Mouse (Mus musculus): Measurements from ENCODE around the gene Chrna4. TPM values are rescaled to one million over a fixed set of nuclear protein-coding genes. Genes with fewer than 3 reads are reported as not detected.
A peak's percentile ranks its signal among the peaks of the same experiment; 100 is the strongest.

Gene Chrna4
- total RNA-seq (2017) = not detected in 2 replicates

GRCm38 (mm10) chr2:181043437-181043836 is at the start of gene Chrna4:
Chrna4 (minus strand) TSS chr2:181043546.
- ATAC-seq (ENCODE audit: extremely low read depth, insufficient number of reproducible peaks, low FRiP score, poor library complexity, severe bottlenecking) = no peak

- peak; percentile 74; the same call in 1 of the 2 replicates for ATAC-seq (ENCODE audit: extremely low read depth, insufficient number of reproducible peaks, low FRiP score, poor library complexity, severe bottlenecking)
Measured at GRCm38 (mm10) chr2:181090123-181090522, 46.8 kb upstream of the Chrna4 start.

DNA sequence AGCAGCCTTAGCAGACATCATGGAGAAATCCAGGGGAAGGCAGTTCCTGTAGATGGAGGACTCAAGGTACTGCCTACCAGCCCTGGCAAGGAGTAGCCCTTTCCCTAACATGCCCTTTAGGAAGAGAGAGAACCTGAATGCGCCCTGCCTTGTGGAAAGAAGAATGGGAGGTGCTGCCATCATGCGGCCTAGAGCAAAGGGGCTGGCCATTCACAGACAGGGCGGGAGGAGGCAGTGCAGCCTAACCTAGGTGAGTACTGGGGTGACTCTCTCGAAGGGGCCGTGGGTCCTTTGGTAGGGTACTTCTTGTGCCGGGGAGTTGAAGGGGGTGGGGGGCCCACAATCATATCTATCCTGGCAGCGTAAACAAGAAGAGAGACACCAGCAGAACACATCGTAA is 41.7 kb upstream of the Chrna4 start:
- ATAC-seq (ENCODE audit: extremely low read depth, insufficient number of reproducible peaks, low FRiP score, poor library complexity, severe bottlenecking) = no peak

DNA sequence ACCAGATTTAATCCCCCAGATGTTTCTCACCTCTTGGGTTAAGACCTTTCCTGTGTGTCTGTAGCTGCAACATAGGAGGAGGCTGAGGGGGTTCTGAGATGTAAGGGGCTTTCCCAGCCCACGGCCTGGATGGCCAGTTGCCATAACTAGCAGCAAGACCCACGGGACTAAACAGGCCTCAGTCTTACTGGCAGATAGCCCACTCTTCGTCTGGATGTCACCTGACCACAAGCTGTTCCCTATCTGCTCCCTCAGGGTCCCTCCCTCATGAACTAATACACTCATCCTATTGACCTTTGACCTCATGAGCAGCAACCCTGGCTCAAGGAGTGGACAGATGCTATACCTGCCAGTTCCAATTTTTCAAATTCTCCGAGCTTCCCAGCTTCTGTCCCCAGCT is 40.6 kb upstream of the Chrna4 start:
- no peak for ATAC-seq (ENCODE audit: extremely low read depth, insufficient number of reproducible peaks, low FRiP score, poor library complexity, severe bottlenecking)

DNA sequence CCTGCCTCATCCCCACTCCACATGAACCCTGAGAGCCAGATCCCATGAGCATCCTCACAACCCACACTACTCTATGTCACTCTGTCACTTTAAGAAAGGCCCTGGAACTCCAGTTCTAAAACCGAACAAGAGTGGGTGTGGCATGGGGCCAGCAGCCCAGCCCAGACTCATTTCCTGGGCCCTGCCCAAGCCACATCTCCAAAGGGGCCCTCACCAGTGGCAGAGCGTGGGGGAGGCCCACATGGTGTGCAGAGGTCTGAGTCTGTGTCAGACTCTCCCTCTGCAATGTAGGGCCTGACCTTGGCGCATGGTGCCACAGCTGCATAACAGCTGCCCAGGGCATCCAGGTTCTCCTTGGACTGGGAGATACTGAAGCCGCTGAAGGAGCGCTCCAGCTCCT is 37.5 kb upstream of the Chrna4 start:
- no peak for ATAC-seq (ENCODE audit: extremely low read depth, insufficient number of reproducible peaks, low FRiP score, poor library complexity, severe bottlenecking)

DNA sequence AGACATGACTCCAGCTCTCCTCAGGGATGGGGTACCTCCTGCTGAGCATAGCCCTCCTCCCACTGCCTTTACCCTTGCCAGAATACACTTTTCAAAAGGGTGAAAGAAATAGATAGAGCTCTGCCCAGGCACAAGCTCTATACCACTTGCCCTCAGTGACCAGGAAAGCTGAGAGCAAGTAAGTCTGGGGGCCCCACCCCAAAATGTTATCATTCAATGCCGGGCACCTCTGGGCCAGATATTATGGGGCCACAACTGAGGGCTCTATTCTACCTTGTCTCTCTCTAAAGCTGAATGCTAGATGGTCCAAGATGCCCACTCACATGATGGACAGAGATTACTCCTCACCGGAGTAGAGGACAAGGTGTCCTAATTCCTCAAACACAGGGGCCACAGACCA is 36.2 kb upstream of the Chrna4 start:
- ATAC-seq (ENCODE audit: extremely low read depth, insufficient number of reproducible peaks, low FRiP score, poor library complexity, severe bottlenecking) = no peak

- no peak for ATAC-seq (ENCODE audit: extremely low read depth, insufficient number of reproducible peaks, low FRiP score, poor library complexity, severe bottlenecking)
Measured at GRCm38 (mm10) chr2:181078908-181079307, 35.6 kb upstream of the Chrna4 start.

DNA sequence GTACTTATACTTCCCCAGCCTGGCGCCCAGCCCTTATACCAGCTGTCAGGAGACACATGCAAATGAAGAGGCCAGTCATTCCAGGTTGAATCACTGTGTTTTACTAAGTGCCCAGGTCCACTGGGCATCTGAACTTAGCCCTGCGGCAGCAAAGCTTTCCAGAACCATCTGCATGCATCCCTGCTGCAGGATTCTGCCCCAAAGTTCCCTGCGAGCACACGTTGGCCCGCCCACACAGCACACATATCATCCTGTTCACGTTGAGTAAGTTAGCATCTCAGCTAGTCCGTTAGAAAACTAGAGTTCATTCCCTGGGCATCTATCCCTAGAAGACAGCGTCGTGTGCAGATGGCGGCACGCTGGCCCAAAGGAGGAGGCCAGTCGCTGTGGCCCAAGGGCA is 32.2 kb upstream of the Chrna4 start:
- no peak for ATAC-seq (ENCODE audit: extremely low read depth, insufficient number of reproducible peaks, low FRiP score, poor library complexity, severe bottlenecking)

GRCm38 (mm10) chr2:181072403-181072714 is 29.0 kb upstream of the Chrna4 start:
- ATAC-seq (ENCODE audit: extremely low read depth, insufficient number of reproducible peaks, low FRiP score, poor library complexity, severe bottlenecking) = no peak

DNA sequence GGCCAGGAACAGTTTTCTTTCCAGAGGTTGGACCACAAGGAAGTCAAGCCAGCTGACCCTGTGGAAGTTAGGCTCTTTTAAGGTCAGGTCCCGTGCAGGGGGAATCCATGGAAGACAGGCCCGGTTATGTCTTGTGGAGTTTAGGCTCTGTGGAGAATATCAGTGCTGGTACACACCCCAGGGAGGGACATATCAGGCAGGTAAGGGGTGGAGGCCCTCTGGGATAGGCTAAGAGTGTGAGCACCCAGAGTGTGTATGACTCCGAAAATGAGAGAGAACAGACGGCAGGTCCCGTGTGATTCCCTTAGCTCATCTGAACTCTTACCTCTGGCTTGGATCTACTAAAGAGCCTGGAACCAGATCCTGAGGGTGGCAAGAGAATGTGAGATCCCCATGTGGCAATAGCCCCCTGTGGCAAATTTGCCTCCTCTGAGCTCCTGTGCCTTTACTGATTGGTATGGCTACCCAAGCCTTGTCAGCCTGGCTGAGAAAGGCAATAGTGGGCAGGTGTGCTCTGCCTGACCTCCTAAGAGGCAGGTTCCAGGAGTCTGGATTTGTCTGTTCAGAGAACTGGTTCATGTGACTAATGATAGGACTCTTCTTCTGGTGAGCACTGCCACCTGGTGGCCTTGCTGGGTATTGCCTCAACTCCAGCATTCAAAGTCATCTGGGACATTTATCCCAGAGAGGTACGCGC is 28.5 kb upstream of the Chrna4 start:
- ATAC-seq (ENCODE audit: extremely low read depth, insufficient number of reproducible peaks, low FRiP score, poor library complexity, severe bottlenecking) = peak; percentile 79

GRCm38 (mm10) chr2:181070136-181070535 is 26.8 kb upstream of the Chrna4 start:
- no peak for ATAC-seq (ENCODE audit: extremely low read depth, insufficient number of reproducible peaks, low FRiP score, poor library complexity, severe bottlenecking)

DNA sequence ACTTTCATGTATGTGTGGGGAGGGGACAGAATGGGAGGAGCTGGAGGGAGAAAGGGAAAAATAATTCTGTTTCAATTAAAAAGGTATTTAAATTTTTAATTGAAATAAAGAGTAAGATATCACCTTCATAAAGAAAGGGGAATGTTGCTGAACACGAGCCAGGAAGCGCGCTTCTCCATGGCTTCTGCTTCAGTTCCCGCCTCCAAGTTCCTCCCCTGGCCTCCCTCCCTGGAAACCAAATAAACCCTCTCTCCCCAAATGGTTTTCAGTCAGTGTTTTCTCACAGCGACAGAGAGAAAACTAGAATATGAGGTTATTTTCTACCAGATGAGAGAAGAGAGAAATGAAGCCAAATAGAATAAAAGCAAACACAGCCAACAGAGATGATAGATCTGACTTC is 25.2 kb upstream of the Chrna4 start:
- no peak for ATAC-seq (ENCODE audit: extremely low read depth, insufficient number of reproducible peaks, low FRiP score, poor library complexity, severe bottlenecking)

GRCm38 (mm10) chr2:181065827-181066226 is 22.5 kb upstream of the Chrna4 start:
- ATAC-seq (ENCODE audit: extremely low read depth, insufficient number of reproducible peaks, low FRiP score, poor library complexity, severe bottlenecking) = no peak

DNA sequence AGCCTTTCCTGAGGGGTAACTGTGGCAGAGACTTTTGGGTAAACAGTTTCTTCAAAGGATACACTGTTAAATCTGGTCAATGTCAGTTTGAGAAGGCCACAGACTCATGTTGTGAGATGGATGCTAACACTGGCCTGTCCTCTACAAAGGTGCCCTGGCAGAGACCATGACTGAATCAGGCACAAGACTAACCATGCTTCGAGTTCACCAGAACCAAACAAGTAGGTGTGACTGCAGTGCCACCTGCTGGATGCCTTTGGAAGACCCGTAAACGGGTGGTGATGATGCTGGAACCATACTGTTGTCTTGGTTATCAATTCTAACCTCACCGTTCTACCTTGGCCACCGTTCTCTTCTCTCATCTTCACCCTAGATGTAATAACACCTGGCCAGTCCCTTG is 16.8 kb upstream of the Chrna4 start:
- ATAC-seq (ENCODE audit: extremely low read depth, insufficient number of reproducible peaks, low FRiP score, poor library complexity, severe bottlenecking) = peak; percentile 56; the same call in 1 of the 2 replicates

- no peak for ATAC-seq (ENCODE audit: extremely low read depth, insufficient number of reproducible peaks, low FRiP score, poor library complexity, severe bottlenecking)
Measured at GRCm38 (mm10) chr2:181058193-181058592, 14.8 kb upstream of the Chrna4 start.

DNA sequence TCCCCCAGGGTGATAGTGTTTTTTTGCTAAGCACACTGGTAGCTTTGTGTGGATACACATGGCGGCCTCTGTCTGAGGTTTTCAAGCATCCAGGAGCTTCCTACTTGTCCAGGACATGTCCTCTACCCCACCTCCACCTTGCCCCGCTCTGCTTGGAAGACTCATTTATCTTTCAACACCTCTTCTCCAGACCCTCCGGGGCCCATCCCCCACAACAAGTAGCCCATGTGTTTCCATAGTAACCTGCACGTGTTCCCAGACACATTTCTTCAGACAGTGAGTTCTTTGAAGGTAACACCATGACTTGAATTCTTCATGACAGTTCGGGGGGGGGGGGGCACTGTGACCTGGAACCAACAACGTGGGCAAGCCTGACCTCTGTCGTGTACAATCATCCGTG is 14.0 kb upstream of the Chrna4 start:
- ATAC-seq (ENCODE audit: extremely low read depth, insufficient number of reproducible peaks, low FRiP score, poor library complexity, severe bottlenecking) = no peak

GRCm38 (mm10) chr2:181052171-181052570 is 8.8 kb upstream of the Chrna4 start:
- no peak for ATAC-seq (ENCODE audit: extremely low read depth, insufficient number of reproducible peaks, low FRiP score, poor library complexity, severe bottlenecking)

DNA sequence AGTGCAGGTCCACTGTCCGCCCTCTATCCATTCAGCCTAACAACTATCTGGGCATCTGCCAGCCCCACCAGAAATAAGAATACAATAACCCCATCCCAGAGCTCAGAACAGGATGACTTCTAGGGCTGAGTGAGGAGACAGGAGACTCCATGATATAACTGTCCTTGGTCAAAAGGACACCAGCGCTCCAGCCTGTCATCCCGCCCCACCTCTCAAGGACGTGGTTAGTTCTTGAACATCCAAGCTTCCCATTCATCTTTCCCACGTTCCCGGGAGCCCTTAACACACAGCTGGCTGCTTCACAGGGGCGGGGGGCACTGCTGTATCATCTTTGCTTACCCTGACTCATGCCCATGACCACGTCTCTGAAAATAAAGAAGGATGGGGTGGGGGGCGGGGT is 5.6 kb upstream of the Chrna4 start:
- ATAC-seq (ENCODE audit: extremely low read depth, insufficient number of reproducible peaks, low FRiP score, poor library complexity, severe bottlenecking) = no peak

- no peak for ATAC-seq (ENCODE audit: extremely low read depth, insufficient number of reproducible peaks, low FRiP score, poor library complexity, severe bottlenecking)
Measured at GRCm38 (mm10) chr2:181048252-181048945, 5.1 kb upstream of the Chrna4 start.

GRCm38 (mm10) chr2:181044001-181044400 is 655 bp upstream of the Chrna4 start:
- ATAC-seq (ENCODE audit: extremely low read depth, insufficient number of reproducible peaks, low FRiP score, poor library complexity, severe bottlenecking) = no peak

- no peak for ATAC-seq (ENCODE audit: extremely low read depth, insufficient number of reproducible peaks, low FRiP score, poor library complexity, severe bottlenecking)
Measured at GRCm38 (mm10) chr2:181042376-181042775, 970 bp downstream of the Chrna4 start.

Measured in neutrophil, adult 5-6 weeks (primary cell).